Mouse (Mus musculus): ENCODE data around the gene Phykpl. TPM values are rescaled to one million over a fixed set of nuclear protein-coding genes. Genes with fewer than 3 reads are reported as not detected.

The Phykpl gene
- polyA plus RNA-seq, 1 experiment from 2014 or later: 20.7 TPM

DNA sequence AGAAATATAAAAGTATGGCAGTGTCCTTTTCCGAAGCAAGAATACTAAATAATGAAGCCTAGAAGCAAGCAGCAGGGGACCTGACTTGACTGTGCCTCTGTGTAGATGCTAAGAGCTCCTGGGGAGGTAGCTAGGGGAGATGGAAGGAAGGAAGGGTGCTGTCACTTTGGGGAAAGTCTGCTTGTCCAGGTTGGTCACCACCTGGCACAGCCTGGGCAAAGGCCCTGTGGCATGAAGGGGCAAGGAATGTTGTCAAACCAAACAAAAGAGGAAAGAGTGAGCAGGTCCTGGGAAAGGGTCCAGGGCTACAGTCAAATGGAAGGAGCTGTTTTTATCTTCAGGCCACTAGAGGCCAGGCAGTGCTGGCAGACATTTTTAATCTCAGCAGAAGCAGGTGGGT lies 2.5 kb downstream of the Phykpl start:
- Histone ChIP-seq H3K4me2 (replicated peaks) (no peak overlapping the region), H3K27me3 (no peaks in the 10 kb centered on the region), H3K4me3 (replicated peaks) (no peak overlapping the region), H3K4me1 (peaks cover 28% of the 10 kb centered on the region), H3K9me3 (replicated peaks) (no peaks in the 10 kb centered on the region), H3K27ac (replicated peaks) (no peak overlapping the region), H3K9ac (no peak overlapping the region), H3K36me3 (peaks cover 52% of the 10 kb centered on the region)
- no peak for ATAC-seq (ENCODE audit: insufficient number of reproducible peaks, low FRiP score, low TSS enrichment, low read depth)
- whole genome bisulfite sequencing: 90% methylated on average over 1 of the region's 1 CpGs

DNA sequence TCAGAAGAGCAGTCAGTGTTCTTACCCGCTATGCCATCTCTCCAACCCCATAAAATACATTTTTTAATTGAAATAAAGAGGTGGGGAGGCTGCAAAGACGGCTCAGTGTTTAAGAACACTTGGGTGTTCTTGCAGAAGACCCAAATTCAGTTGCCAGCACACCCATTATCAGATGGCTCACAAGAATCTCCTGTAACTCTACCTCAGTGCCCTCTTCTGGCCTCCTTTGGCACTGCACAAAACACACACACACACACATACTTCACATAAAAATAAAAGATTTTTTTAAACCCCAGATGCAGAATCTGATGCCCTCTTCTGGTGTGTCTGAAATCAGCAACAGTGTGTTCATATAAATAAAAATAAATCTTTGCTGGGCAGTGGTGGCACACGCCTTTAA lies 4.3 kb downstream of the Phykpl start:
- H3K9me3 ChIP-seq (replicated peaks): no peaks in the 10 kb centered on the region
- 96% methylated on average over 3 of the region's 3 CpGs for WGBS
- H3K4me2 ChIP-seq (replicated peaks): no peak overlapping the region
- no peak overlapping the region for H3K9ac ChIP-seq
- ATAC-seq (ENCODE audit: insufficient number of reproducible peaks, low FRiP score, low TSS enrichment, low read depth): no peak
- H3K27ac ChIP-seq (replicated peaks): no peak overlapping the region
- peaks cover 70% of the 10 kb centered on the region for H3K36me3 ChIP-seq
- H3K4me3 ChIP-seq (replicated peaks): no peak overlapping the region
- peaks cover 19% of the 10 kb centered on the region for H3K4me1 ChIP-seq
- H3K27me3 ChIP-seq: no peaks in the 10 kb centered on the region

DNA sequence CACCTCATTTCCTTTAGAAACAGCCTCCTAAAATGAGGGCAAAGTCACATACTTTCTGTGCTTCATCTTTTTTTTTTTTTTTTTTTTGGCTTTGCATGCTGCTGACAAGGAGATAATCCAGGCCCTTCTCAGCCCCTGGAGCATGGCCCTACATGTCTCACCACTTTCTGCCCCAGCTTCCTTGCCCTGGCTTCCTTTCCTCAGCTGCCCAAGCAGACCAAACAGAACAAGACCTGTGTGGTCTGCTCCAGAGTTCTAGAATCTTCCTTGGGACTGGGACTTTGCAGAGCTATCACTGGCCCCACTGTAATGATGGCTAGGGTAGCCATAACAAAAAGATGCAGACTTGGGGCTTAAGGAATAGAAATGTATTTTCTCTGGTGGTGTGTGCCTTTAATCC lies 5.4 kb downstream of the Phykpl start:
- Histone ChIP-seq H3K4me2 (replicated peaks) (no peak overlapping the region), H3K9me3 (replicated peaks) (no peaks in the 10 kb centered on the region), H3K36me3 (peaks cover 77% of the 10 kb centered on the region), H3K27ac (replicated peaks) (no peak overlapping the region), H3K4me1 (peaks cover 15% of the 10 kb centered on the region; the same call in 1 of the 2 replicates), H3K27me3 (no peaks in the 10 kb centered on the region), H3K9ac (no peak overlapping the region), H3K4me3 (replicated peaks) (no peak overlapping the region)
- no peak for ATAC-seq (ENCODE audit: insufficient number of reproducible peaks, low FRiP score, low TSS enrichment, low read depth)

DNA sequence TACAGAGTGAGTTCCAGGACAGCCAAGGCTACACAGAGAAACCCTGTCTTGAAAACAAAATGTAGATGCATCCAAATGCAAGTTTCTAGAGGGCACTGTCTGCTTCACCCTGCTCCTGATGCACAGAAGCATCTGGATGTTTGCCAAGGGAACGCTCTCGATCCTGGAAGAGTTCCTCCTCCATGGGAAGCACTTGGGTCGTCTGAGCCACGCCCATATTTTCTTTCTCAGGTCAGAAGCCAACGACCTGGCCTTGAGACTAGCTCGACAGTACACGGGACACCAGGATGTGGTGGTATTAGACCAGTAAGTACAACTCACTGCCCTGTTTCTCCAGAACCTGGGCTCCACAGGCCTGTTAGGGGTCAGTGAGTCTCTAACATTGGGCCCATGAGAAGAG lies 6.6 kb downstream of the Phykpl start:
- Histone ChIP-seq H3K27ac (replicated peaks) (no peak overlapping the region), H3K4me1 (0 out of 2 replicates have a peak, but pooled peaks cover 5% of the 10 kb centered on the region), H3K9me3 (replicated peaks) (no peaks in the 10 kb centered on the region), H3K4me3 (replicated peaks) (no peak overlapping the region), H3K4me2 (replicated peaks) (no peak overlapping the region), H3K9ac (no peak overlapping the region), H3K36me3 (peaks cover 89% of the 10 kb centered on the region), H3K27me3 (no peaks in the 10 kb centered on the region)
- no peak for ATAC-seq (ENCODE audit: insufficient number of reproducible peaks, low FRiP score, low TSS enrichment, low read depth)
- WGBS: 70% methylated on average over 7 of the region's 7 CpGs

DNA sequence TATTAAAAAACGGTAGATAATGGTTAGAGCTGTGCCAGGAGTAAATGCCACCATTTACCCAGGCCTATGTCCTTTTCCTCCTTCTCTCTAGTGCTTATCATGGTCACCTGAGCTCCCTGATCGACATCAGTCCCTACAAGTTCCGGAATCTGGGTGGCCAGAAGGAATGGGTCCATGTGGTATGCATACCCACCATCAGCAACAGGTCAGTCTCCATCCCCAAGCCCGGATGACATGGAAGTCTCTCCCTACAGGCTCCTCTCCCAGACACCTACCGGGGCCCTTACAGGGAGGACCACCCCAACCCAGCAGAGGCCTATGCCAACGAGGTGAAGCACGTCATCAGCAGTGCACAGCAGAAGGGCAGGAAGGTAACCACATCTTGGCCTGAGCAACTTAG lies 7.4 kb downstream of the Phykpl start:
- no peak for ATAC-seq (ENCODE audit: insufficient number of reproducible peaks, low FRiP score, low TSS enrichment, low read depth)
- Histone ChIP-seq H3K27ac (replicated peaks) (no peak overlapping the region), H3K36me3 (peaks cover 93% of the 10 kb centered on the region), H3K4me1 (no peaks in the 10 kb centered on the region), H3K4me2 (replicated peaks) (no peak overlapping the region), H3K9ac (no peak overlapping the region), H3K27me3 (no peaks in the 10 kb centered on the region), H3K9me3 (replicated peaks) (no peaks in the 10 kb centered on the region), H3K4me3 (replicated peaks) (no peak overlapping the region)
- 86% methylated on average over 7 of the region's 7 CpGs for WGBS

DNA sequence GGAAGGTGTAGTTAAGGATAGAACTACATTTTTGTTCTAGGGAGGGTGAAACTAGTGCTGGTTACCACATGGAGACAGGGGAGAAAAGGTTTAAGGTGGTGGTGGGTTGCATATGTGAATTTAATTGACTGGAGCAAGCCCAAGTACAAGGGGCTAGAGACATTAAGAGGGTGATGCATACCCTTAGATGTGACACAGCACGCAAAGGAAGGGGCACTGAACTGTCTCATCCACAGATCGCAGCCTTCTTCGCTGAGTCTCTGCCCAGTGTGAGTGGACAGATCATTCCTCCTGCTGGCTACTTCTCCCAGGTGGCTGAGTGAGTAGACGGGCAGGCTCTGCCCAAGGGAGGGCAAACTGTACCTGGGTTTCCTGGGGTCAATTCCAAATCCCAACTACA lies 8.8 kb downstream of the Phykpl start:
- Histone ChIP-seq H3K4me3 (replicated peaks) (no peak overlapping the region), H3K27me3 (no peaks in the 10 kb centered on the region), H3K4me1 (0 out of 2 replicates have a peak, but pooled peaks cover 3% of the 10 kb centered on the region), H3K36me3 (peaks cover 93% of the 10 kb centered on the region), H3K9me3 (replicated peaks) (no peaks in the 10 kb centered on the region), H3K9ac (no peak overlapping the region), H3K27ac (replicated peaks) (no peak overlapping the region), H3K4me2 (replicated peaks) (no peak overlapping the region)
- no peak for ATAC-seq (ENCODE audit: insufficient number of reproducible peaks, low FRiP score, low TSS enrichment, low read depth)
- WGBS: 88% methylated on average over 4 of the region's 4 CpGs

DNA sequence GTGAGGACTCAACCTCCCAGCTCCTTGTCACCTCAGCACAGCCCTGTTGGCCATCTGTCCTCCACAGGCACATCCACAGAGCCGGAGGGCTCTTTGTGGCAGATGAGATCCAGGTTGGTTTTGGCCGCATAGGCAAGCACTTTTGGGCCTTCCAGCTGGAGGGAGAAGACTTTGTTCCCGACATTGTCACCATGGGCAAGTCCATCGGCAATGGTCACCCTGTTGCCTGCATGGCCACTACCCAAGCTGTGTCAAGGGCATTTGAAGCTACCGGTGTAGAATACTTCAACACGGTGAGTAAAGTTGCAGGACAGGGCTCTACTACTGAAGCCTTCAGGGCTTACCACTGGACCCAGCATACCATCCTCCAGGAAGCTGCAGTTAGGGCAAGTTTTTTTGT lies 9.3 kb downstream of the Phykpl start:
- Histone ChIP-seq H3K27me3 (no peaks in the 10 kb centered on the region), H3K4me3 (replicated peaks) (no peak overlapping the region), H3K9me3 (replicated peaks) (no peaks in the 10 kb centered on the region), H3K4me2 (replicated peaks) (no peak overlapping the region), H3K9ac (no peak overlapping the region), H3K27ac (replicated peaks) (no peak overlapping the region), H3K4me1 (0 out of 2 replicates have a peak, but pooled peaks cover 3% of the 10 kb centered on the region), H3K36me3 (peaks cover 93% of the 10 kb centered on the region)
- WGBS: 86% methylated on average over 6 of the region's 6 CpGs
- no peak for ATAC-seq (ENCODE audit: insufficient number of reproducible peaks, low FRiP score, low TSS enrichment, low read depth)

DNA sequence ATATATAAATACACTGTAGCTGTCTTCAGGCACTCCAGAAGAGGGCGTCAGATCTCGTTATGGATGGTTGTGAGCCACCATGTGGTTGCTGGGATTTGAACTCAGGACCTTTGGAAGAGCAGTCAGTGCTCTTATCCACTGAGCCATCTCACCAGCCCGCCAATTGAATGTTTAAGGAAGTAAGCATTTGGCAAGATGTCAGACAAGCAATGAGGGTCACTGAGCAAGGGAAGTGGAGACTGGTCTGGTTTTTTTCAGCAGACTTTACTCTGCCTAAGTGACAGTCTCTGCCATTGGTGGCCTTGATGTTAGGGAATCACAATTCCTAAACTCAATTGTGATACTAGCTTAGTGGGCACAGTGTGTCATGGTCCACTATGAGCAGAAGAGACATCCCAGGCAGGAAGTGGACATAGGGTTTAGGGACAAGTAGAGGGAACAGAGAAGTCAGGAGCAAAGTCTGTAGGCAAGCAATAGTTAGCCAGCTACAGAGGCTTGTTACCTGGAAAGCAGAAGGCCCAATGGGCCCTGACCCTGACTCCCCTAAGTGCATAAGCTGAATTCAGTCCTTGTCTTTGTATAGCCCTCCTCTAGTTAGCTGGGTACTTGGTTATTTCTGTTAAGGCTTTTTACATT lies 10.3 kb downstream of the Phykpl start:
- Histone ChIP-seq H3K27me3 (no peaks in the 10 kb centered on the region), H3K27ac (replicated peaks) (no peak overlapping the region), H3K9me3 (replicated peaks) (no peaks in the 10 kb centered on the region), H3K4me2 (replicated peaks) (no peak overlapping the region), H3K36me3 (peaks cover 93% of the 10 kb centered on the region), H3K9ac (no peak overlapping the region), H3K4me1 (0 out of 2 replicates have a peak, but pooled peaks cover 3% of the 10 kb centered on the region), H3K4me3 (replicated peaks) (no peak overlapping the region)
- no peak for ATAC-seq (ENCODE audit: insufficient number of reproducible peaks, low FRiP score, low TSS enrichment, low read depth)
- 66% methylated on average over 3 of the region's 3 CpGs for WGBS

DNA sequence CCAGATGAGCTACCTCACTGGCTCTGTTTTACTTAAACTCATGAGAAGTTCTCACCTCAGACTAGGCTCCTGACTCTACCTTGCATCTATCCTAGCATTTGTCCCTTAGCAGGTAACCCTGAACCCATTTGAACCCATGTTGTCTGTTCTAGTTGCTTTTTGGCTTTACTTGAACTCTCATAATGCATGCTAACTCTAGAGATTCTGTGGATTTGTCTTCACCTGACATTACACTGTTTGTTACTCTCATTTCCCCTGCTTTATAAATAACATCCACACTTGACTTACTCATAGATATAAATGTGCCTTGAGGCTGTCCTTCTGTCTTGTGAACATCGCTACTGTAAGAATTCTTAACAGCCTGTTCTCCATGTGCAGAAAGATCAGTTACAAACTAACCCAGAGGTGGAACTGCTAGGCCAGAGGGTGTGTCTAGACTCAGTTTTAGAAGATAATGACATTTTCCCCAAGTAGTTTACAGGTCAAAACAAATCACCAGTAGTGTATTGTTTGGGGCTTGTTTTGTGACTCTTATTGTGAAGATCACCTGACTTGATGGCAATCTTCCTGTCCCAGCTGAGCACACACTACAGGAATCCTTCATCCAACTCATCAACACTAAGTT lies 11.0 kb downstream of the Phykpl start:
- Histone ChIP-seq H3K36me3 (peaks cover 94% of the 10 kb centered on the region), H3K9ac (no peak overlapping the region), H3K27ac (replicated peaks) (no peak overlapping the region), H3K4me3 (replicated peaks) (no peak overlapping the region), H3K9me3 (replicated peaks) (no peaks in the 10 kb centered on the region), H3K4me1 (0 out of 2 replicates have a peak, but pooled peaks cover 3% of the 10 kb centered on the region), H3K27me3 (no peaks in the 10 kb centered on the region), H3K4me2 (replicated peaks) (no peak overlapping the region)
- WGBS: 63% methylated on average over 1 of the region's 1 CpGs
- ATAC-seq (ENCODE audit: insufficient number of reproducible peaks, low FRiP score, low TSS enrichment, low read depth): no peak

DNA sequence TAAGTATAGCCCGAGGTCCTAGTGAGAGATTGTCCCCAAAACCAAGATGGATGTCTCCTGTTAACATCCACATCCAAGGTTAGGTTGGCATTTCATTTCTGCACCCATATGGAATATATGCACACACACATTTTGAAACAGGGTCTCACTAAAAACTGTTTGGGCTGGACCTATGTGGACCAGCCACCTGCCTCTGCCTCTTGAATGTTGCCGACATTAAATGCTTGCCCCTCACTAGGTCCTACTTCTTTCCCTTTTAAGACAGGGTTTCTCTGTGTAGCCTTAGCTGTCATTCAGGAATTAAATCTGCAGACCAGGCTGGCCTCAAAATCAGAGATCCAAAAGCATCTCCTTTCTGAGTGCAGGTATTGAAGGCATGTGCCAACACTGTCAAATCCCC lies 13.0 kb downstream of the Phykpl start:
- H3K9me3 ChIP-seq (replicated peaks): no peaks in the 10 kb centered on the region
- WGBS: 77% methylated on average over 2 of the region's 2 CpGs
- peaks cover 95% of the 10 kb centered on the region for H3K36me3 ChIP-seq
- H3K27me3 ChIP-seq: no peaks in the 10 kb centered on the region
- H3K4me2 ChIP-seq (replicated peaks): no peak overlapping the region
- H3K27ac ChIP-seq (replicated peaks): no peak overlapping the region
- no peak overlapping the region for H3K9ac ChIP-seq
- H3K4me1 ChIP-seq: peaks cover 14% of the 10 kb centered on the region
- no peak for ATAC-seq (ENCODE audit: insufficient number of reproducible peaks, low FRiP score, low TSS enrichment, low read depth)
- no peak overlapping the region for H3K4me3 ChIP-seq (replicated peaks)

DNA sequence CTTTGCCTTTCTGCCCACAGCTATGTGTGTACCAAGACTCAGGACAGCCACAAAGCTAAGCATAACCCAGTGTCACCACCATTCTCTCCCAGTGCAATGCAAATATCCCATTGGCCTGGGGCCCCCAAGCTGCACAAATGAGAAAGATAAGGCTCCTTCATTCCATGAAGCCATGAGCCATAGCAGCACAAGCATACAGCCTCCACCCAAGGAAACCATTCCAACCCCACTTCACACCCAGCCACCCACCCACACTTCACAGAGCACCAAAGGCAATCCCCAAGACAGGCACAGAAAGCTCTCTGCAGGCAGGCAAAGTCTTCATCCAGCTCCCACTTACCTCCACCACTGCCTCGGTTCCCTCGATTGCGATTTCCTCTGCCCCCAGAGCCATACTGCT lies 17.7 kb downstream of the Phykpl start:
- Histone ChIP-seq H3K27ac (replicated peaks) (no peak overlapping the region), H3K4me2 (replicated peaks) (no peak overlapping the region), H3K27me3 (no peaks in the 10 kb centered on the region), H3K4me3 (replicated peaks) (no peak overlapping the region), H3K4me1 (peaks cover 45% of the 10 kb centered on the region), H3K9me3 (replicated peaks) (no peaks in the 10 kb centered on the region), H3K36me3 (peaks cover 81% of the 10 kb centered on the region), H3K9ac (no peak overlapping the region)
- no peak for ATAC-seq (ENCODE audit: insufficient number of reproducible peaks, low FRiP score, low TSS enrichment, low read depth)
- WGBS: 87% methylated on average over 3 of the region's 3 CpGs

Measured in embryonic facial prominence, embryonic 15.5 days (tissue).